Mouse (Mus musculus): Measurements from ENCODE around the gene Prkaa2.

The Prkaa2 gene

DNA sequence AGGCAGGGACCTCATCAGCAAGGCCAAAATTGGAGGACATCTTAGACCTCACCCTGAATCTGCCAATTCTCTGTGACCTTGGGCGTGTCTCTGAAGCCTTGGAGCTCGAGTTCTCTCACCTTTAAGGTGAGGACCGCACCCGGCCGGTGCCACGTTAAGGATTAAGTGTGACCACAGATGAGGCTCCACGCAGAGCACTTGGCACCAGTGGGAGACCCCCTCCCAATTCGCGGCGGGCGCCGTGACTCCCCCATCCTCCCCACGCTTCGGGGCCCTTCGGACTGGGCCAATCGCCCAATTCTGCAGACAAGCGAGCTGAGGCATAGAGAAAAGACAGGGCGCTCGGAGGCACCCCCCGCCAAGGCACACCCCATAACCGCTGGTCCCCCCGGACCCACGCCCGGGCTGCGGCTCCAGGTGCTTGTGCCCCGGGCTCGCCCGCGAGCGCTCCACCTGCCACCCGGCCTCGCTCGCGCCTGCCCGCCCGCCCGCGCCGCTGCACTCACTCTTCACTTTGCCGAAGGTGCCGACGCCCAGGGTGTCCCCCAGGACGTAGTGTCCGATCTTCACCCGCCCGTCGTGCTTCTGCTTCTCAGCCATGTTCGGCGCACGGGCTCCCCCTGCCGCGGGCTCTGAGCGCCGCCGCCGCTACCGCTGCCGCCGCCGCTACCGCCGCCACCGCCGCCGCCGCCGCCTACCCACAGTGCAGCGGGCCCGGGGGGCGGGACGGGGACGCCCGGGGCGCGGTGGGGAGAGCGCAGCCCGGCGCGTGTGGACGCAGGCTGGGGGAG lies at the start of gene Prkaa2:
Prkaa2 (minus strand) TSS at position 692 of the 791 bp plus-strand sequence.
- DNase-seq (ENCODE audit: low read depth in 1 of 2, low spot score in 2 of 2), result peak in 1 of 2 experiments; percentile 21

DNA sequence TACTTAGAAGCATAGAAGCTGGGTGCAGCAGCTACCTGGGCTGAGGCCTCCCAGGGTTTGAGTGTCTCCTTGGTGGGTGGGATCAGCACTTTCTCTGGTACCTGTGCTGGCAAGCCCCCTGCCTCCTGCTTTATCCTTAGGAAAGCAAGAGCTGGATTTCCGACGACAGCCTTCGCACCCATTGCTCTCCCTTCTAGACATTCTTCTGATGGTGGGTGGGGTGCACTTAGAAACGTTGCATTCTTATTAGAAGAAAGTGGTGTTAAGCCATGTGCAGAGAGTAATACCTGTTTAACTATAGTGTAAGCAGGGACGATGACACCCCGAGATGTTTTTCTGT lies 49.8 kb upstream of the Prkaa2 start:
- DNase-seq (ENCODE audit: low read depth in 1 of 2, low spot score in 2 of 2), result no peak

DNA sequence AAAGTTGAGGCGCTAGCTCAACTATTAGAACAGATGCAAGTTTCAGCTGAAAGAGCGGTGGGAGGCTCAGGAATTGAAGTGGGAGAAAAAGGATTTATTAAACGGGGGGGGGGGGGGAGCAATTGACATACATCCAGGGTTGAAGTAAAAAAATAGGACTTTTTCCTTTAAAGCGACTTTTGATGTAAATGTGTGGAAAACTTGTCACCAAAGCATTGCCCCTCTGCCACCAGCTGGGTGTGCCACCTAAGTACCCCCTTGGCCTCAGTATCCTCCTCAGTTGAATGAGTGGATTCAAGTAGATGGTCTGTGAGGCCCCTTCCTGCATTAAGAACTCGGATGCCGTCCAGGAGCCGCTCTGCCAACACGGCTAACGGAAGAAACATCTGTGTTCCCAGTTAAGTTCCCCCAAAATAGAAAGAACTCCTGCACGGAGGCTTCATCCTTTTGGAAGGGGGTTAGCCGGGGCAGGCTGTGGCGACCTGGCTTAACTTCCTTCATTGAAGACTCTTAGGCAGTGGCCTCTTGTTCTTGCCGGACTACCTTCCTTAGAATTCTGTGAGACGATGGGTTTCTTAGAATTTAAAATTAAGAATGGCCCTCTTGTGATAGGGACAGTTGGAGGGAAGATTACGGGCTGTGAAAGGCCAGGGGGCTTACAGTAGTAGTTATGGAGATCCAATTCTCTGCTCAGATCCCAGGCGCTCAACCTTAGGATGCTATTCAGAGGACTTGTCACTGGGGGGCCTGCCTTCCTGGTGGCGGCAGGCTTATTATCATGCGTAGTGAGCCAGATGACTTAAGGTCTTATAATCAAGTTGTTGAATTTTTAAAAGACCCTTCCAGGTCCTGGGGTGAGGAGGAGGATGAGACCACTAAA lies 49.2 kb upstream of the Prkaa2 start:
- no peak for DNase-seq (ENCODE audit: low read depth in 1 of 2, low spot score in 2 of 2)

DNA sequence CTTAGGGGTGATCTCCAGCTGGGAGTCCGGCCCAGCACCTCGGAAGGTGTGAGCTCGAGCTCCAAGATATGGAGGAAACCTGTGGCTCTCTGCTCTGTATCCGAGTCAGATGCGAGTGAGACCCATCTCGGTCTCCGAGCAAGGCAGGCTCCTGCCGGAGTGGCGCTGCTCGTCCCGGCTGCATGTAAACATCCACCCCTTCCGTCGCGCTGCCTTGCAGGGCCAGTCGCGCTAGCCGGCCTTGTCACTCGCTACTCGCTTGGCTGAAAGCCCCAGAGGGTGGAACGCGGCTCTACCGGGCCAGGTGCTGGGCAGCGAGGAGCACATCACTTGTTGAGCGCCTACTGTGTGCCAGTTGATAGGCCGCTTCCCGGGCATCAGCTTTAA lies 48.5 kb upstream of the Prkaa2 start:
- DNase-seq (ENCODE audit: low read depth in 1 of 2, low spot score in 2 of 2), result peak in 1 of 2 experiments; percentile 15

DNA sequence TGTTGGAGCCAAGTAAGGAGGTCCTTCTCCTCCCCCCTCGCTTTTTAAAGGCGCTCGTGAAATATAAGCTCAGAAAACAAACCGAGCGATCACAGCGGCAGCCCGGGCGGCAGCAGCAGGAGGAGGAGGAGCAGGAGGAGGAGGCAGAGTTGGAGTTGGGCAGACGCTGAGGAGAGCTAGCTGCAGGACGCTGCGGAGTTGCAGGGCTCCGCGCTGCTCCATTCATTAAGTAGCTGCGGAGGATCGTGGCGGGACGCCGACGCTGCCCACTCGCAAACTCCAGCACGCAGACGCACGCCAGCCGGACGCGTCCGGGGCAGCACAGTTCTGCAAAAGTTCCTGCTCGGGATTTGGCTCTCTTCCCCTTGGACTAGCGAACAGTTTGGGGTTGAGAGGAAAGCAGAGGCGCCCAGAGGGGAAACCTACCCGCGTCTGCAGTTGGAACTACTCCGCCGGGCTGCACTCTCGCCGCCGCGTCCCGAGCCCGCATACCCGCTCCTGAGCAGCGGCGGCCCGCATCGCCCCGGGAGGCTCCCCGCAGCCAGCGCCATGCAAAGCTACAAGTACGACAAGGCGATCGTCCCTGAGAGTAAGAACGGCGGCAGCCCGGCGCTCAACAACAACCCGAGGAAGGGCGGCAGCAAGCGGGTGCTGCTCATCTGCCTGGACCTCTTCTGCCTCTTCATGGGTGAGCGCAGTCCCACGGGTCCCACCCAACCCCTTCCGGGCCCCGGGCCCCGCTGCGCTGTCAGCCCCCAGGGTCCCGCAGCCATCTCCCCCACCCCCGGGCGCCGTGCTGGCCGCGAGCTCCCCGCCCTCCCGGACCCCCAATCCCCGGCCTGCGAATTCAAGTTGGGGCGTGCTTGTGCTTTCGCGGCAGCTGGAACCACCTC lies 47.8 kb upstream of the Prkaa2 start, which contains the start of gene Plpp3:
Plpp3 (plus strand) TSS at position 72 of the 893 bp plus-strand sequence.
- no peak for DNase-seq (ENCODE audit: low read depth in 1 of 2, low spot score in 2 of 2)

DNA sequence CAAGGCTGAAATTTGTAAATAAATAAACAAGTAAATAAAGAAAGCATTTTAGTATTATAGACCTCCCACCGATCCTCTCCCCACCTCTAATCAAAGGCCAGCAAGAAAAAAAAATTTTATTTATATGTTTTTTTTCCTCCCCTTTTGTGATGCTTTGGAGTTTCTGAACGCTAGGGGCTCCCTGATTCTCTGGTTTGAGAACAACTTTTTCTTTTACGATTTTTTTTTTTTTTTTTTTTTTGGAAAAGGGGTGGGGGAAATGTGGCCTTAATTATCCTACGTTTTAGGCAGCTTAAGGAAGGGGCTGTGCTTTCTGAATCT lies 47.2 kb upstream of the Prkaa2 start:
- no peak for DNase-seq (ENCODE audit: low read depth in 1 of 2, low spot score in 2 of 2)

DNA sequence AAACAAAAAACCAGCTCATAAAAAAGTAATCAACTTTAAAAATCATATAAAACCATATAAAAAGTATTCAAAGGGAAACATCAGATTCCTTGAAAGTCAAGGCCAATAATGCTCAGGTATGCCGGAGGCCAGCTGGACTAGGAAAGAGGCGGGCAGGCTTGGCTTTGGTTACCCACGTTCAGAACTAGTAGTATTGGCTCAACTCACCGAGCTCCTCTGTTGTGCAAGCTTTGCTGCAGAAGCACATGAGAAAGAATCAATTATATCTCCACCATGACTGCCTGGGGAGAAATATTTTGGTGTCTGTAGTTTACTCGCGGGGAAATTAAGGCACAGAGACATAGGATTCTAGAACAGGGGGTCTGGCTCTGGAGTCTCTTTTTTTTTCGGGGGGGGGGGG lies 46.6 kb upstream of the Prkaa2 start:
- no peak for DNase-seq (ENCODE audit: low read depth in 1 of 2, low spot score in 2 of 2)

DNA sequence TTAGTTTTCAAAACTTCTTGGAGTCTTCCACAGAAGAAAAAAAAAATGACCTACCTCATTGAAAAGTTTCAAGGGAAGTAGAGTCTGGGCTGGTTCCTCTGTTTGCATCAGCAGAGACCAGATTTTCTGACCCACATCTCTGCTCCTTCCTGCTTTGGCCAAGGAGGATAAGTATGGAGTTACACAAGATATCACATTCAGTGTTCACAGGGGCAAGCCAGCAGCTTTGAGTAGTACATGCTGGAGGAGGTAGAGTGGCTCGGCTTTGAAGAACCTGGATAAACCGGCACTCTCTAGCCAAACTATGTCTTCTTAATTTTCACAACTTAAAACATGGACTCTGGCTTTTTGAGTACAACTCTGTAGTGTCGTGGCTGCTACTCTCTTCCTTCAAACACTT lies 43.5 kb upstream of the Prkaa2 start:
- DNase-seq (ENCODE audit: low read depth in 1 of 2, low spot score in 2 of 2), result no peak

DNA sequence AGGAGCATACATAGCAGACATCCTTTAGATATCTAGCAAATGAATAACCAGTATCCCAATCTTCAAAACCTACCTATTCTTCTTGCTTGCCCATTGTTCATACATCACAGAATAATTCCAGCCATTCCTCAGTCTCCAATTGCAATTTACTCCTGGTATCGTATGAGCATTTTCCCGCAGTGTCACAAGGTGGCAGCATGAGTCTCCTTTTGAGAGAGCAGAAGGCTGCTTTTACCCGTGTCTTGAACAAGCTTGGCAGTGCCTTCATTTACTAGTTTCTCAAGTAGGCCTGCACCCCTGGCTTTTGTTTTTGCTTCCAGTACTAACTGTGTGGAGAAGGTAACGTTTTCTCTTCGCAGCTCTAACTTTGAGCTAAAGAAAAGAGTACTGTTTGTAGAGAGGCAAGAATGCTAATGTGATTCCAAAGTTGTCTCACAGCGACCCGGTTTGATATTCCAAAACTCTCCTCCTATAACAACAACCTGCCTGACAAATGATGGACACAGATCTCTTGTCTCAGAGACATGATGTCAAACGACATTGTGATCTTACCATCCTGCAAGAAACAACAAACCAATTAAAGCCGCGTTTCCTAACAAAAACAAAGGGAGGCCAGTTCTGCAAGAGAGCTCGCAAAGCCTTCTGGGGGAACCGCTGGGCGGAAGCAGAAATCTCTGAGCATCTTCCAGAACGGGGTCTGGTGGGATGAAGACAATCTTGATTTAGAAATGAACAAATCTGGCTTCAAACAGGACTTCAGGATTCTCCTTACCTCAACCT lies 42.4 kb upstream of the Prkaa2 start:
- no peak for DNase-seq (ENCODE audit: low read depth in 1 of 2, low spot score in 2 of 2)

DNA sequence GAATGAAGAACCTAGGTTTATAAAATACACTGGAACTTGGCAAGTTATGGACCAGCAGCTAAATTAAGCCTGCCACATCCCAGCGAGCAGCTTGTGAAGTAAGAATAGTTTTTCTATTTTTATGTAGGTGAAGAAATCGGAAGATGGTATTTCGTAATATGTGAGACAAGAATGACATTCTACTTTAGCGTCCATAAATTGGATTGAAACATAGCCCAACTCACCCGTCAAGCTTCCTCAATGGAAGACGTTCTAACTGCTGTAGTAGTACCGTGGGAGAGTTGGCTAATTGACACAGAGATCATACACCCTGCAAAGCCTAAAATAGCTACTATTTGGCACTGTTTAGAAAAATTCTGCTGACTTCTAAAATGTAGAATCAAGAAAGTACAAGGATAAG lies 39.8 kb upstream of the Prkaa2 start:
- DNase-seq (ENCODE audit: low read depth in 1 of 2, low spot score in 2 of 2), result no peak

DNA sequence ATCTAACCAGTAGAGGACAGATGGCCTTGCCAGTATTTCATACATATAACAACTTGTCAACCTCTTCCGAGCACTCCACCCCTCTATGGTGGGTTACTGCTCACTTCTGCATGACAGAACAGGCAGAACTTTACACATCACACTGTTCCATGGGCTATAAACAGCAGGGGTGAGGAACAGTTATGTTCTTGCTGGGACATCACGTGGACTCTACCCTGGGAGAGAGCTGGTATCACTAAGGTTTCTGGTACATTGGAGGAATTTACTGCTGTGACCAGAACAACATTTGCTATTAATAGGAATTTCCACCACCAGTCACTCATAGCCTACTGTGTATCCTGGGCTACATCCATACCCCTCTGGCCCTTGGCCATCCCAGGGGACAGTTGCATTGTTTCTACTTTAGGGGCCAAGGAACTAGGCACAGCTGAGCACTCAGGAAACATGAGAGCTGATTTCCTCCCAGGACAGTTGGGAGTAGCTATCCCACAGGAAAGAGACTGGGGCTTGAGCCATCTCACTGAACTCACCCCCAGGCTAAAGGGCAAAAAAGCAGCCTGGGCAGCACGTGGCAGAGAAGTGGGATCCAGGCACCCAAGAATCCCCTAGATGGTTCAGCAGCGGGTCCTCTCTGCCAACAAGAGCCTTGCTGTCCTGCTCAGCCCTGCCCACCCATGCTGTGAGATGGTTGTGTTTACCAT lies 23.8 kb upstream of the Prkaa2 start:
- DNase-seq (ENCODE audit: low read depth in 1 of 2, low spot score in 2 of 2), result no peak

DNA sequence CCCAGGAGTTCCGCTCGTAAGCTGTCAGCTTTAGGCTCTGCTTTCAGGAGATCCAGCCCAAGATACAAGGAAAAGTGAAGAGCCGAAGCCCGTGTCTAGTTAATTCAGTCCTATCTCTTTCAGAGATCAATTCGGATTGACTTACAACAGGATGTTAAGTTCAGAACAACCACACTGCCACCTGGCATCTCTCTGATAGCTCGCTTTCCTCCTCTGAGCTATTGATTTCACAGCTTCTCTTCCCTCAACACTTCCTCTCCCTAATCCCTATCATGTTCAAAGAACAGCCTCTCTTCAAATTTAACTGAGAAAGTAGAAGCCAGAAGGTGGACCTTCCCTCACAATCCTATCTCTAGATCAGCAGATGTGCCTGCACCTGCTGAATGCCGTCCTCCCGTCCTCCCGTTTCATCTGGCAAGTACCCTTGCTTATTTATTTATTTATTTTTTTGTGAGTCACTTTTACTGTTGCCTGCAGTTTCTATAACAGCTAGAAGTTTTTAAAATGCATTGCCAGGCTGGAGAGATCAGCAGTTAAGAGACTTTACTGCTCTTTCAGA lies 22.1 kb upstream of the Prkaa2 start:
- DNase-seq (ENCODE audit: low read depth in 1 of 2, low spot score in 2 of 2), result no peak

DNA sequence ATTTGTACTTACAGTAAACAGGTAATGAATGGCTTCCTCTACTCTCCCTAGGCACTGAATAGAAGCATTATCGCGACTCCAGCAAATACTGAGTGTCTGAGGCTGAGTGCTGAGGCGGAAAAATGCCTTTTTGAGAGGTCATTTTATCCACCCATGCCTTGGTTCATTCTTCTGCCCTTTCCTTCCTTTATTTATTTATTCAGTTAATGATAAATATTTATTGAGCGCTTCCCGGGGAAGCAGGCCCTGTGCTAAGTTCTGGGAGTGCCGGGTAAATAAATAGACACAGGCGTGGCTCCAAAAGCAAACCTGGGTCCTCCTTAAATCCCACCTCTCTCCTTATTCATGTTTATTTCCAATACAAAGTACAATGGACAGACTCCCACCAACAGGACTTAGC lies 19.5 kb upstream of the Prkaa2 start:
- DNase-seq (ENCODE audit: low read depth in 1 of 2, low spot score in 2 of 2), result no peak

DNA sequence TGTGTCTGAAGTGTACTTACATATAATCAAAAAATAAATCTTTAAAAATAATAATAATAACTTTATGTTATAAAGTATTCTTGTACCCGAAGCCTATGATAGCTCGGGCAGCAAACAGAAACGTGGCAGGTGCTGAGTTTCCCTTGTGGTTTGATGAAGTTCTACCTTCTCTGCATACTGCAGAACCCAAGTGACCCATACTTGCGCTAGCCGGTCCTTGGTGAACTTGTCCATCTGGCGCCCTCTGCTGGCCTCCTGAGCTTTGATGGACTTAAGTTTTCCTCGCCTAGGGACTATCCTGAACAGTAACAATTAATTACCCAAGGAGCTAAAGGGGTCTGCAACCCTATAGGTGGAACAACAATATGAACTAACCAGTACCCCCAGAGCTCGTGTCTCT lies 12.7 kb upstream of the Prkaa2 start:
- DNase-seq (ENCODE audit: low read depth in 1 of 2, low spot score in 2 of 2), result no peak

DNA sequence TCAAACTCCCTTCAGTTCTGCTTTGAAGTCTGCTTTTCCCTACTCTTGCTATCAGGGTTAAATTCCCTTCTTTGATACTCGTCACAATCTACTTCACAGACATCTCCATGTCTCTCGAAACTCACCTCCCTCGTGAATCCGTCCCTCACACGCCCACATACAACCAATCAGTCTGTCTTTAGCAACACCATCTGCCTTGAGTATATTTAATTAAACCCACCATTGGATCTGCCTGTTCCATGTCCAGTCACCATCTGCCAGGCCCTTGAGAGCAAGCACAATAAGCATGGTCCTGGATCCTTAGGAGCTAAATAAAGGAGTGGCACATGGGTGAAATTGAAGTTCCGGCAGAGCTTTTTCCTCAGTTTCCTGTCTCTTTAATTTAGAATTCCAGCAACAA lies 11.4 kb upstream of the Prkaa2 start:
- DNase-seq (ENCODE audit: low read depth in 1 of 2, low spot score in 2 of 2), result no peak

DNA sequence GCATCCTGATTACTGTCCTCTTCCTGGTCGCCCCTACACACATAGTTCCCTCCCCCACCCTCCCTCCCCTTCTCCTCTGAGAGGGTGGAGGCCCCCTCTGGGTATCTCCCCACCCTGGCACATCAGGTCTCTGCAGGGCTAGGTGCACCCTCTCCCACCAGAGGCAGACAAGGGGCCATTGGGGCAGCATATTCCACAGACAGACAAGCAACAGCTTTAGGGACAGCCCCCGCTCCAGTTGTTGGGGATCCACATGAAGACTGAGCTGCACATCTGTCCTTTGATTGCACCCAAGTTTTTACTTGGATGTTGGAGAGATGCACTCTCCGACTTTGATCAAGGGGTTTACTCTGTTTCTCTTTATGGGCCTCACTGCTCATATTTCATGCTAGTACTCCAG lies 3.8 kb upstream of the Prkaa2 start:
- DNase-seq (ENCODE audit: low read depth in 1 of 2, low spot score in 2 of 2), result no peak

DNA sequence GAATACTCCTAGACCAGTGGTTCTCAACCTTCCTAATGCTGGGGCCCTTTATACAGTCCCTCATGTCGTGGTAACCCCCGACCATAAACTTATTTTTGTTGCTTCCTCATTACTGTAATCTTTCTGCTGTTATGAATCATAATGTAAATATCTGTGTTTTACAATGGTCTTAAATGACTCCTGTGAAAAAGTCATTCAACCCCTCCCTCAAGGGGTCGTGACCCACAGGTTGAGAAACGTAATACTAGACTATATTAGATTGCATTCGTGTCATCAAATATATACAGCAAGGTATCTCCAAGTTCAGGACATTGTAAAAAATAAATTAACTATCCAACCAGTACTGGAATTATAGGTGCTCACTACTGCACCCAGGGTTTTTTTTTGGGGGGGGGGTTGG lies 3.4 kb upstream of the Prkaa2 start:
- DNase-seq (ENCODE audit: low read depth in 1 of 2, low spot score in 2 of 2), result no peak

DNA sequence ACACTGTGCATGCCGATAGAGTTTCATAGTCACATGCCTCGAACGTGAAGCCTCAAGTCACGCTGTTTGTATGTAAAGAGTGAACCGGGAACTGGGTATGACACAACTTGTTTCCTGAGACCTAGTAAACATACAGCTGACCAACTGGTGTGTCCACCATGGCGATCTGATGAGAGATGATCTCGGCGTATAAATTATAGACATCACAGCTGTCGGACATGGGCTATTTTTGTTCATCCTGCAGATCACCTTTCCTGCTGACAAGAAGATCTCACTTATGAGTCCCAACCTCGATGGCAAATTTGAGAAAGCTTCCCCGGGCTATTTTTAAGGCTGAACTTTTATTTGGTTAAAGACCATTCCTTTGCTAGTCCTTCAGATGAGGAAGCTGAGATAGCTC lies 2.1 kb upstream of the Prkaa2 start:
- DNase-seq (ENCODE audit: low read depth in 1 of 2, low spot score in 2 of 2), result no peak

DNA sequence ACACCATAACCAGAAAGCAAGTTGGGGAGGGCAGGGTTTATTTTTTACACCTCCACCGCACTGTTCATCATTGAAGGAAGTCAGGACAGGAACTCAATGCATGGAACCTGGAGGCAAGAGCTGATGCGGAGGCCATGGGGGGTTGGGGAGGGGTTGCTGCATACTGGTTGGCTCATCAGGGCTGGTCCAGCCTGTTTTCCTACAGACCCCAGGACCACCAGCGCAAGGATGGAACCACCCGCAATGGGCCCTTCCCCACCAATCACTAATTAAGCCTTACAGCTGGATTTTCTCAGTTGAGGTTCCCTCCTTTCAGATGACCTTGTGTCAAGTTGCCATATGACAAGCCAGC lies 970 bp upstream of the Prkaa2 start:
- no peak for DNase-seq (ENCODE audit: low read depth in 1 of 2, low spot score in 2 of 2)

Measured in monocyte, adult 2 months (primary cell).